In genomic region chr8:94172809-94173732, GRCm38 (mm10) we compare ENCODE assay signal across 9 mouse cellular contexts. TPM values are rescaled to one million over a fixed set of nuclear protein-coding genes. Genes with fewer than 3 reads are reported as not detected.
DNase-seq lines count a peak whose midpoint lies in the region; ATAC-seq and TF ChIP-seq lines count a peak whose summit lies in the region.
"Had no signal": no experiment of that assay in that cellular context is flagged by ENCODE, and none has a peak within 500 bp of the region (broad histone marks: within the 10 kb centered on the region; RNA-seq: fewer than 3 reads in every experiment).

No protein-coding gene starts in this region.

- peaks cover 89% of the 10 kb centered on the region for H3K27me3 ChIP-seq in heart, embryonic 12.5 days (replicated peaks)
- peaks cover 96% of the 10 kb centered on the region for H3K27me3 ChIP-seq in forebrain, embryonic 10.5 days (ENCODE audit: poor library complexity, severe bottlenecking)
- peaks cover 96% of the 10 kb centered on the region for H3K27me3 ChIP-seq in limb, embryonic 10.5 days (ENCODE audit: low read depth, poor library complexity, severe bottlenecking)
- H3K27me3 ChIP-seq in myocyte (ENCODE audit: control insufficient read depth, insufficient read depth, insufficient read length) = no peaks in the 10 kb centered on the region

- peak overlapping the region; percentile 67 for H3K9ac ChIP-seq in heart, embryonic 12.5 days
- H3K9ac ChIP-seq in ES-E14 (ENCODE audit: insufficient read depth, low read depth, low read length, poor library complexity, severe bottlenecking) = peak overlapping the region; percentile 85

- H3K36me3 ChIP-seq in heart, embryonic 12.5 days = no peaks in the 10 kb centered on the region
- H3K36me3 ChIP-seq in ES-E14 (ENCODE audit: control insufficient read depth, insufficient read depth, low read length, poor library complexity, severe bottlenecking) (no peaks in the 10 kb centered on the region; the same call in 1 of the 2 replicates), myocyte (ENCODE audit: control insufficient read depth, insufficient read depth) (no peaks in the 10 kb centered on the region)
- no peaks in the 10 kb centered on the region for H3K36me3 ChIP-seq in forebrain, embryonic 10.5 days (replicated peaks)
- no peaks in the 10 kb centered on the region for H3K36me3 ChIP-seq in limb, embryonic 10.5 days

- H3K4me2 ChIP-seq in heart, embryonic 12.5 days = peak overlapping the region; percentile 88
- H3K4me2 ChIP-seq in myocyte (ENCODE audit: low read depth) = peak overlapping the region; percentile 94

- H3K9me3 ChIP-seq in heart, embryonic 12.5 days (replicated peaks) = no peaks in the 10 kb centered on the region
- H3K9me3 ChIP-seq in ES-E14 (ENCODE audit: control insufficient read depth, insufficient read depth, low read depth, low read length) = no peaks in the 10 kb centered on the region
- H3K9me3 ChIP-seq in forebrain, embryonic 10.5 days = no peaks in the 10 kb centered on the region
- no peaks in the 10 kb centered on the region for H3K9me3 ChIP-seq in limb, embryonic 10.5 days (replicated peaks)

- no peak for DNase-seq in heart, postnatal 4 days
- DNase-seq in ES-E14 (ENCODE audit: low read depth, low spot score) = no peak
- DNase-seq in forebrain, embryonic 10.5 days (ENCODE audit: extremely low spot score, low spot score) = peak; percentile 61
- DNase-seq in limb, embryonic 10.5 days (ENCODE audit: low spot score) = peak; percentile 64

- H3K4me3 ChIP-seq in heart, embryonic 12.5 days = peak overlapping the region; percentile 61
- H3K4me3 ChIP-seq in ES-E14 (ENCODE audit: insufficient read depth in 1 of 2, low read depth in 1 of 2, low read length in 2 of 2, poor library complexity in 1 of 2, severe bottlenecking in 1 of 2) = peak overlapping the region; percentile 75 to 77
- peak overlapping the region; percentile 57 for H3K4me3 ChIP-seq in forebrain, embryonic 10.5 days
- H3K4me3 ChIP-seq in limb, embryonic 10.5 days = peak overlapping the region; percentile 51
- H3K4me3 ChIP-seq in myocyte = peak overlapping the region; percentile 77

- no peaks in the 10 kb centered on the region for H3K79me2 ChIP-seq in myocyte (ENCODE audit: control insufficient read depth, insufficient read depth)

- H3K4me1 ChIP-seq in heart, embryonic 12.5 days (replicated peaks) = peaks cover 14% of the 10 kb centered on the region
- peaks cover 0 to 15% of the 10 kb centered on the region in 2 experiments; a peak in 2 of 4 replicates for H3K4me1 ChIP-seq in ES-E14 (ENCODE audit: control insufficient read depth in 2 of 2, insufficient read depth in 2 of 2, low read length in 2 of 2, poor library complexity in 1 of 2)
- peaks cover 38% of the 10 kb centered on the region for H3K4me1 ChIP-seq in forebrain, embryonic 10.5 days
- peaks cover 24% of the 10 kb centered on the region for H3K4me1 ChIP-seq in limb, embryonic 10.5 days

- 3% methylated on average over 39 of the region's 39 CpGs for whole genome bisulfite sequencing in heart, embryonic 12.5 days
- WGBS in forebrain, embryonic 10.5 days = 1% methylated on average over 39 of the region's 39 CpGs
- WGBS in limb, embryonic 10.5 days = 3% methylated on average over 39 of the region's 39 CpGs

- peak; percentile 49 for TF ChIP-seq POLR2A in myocyte (IDR thresholded peaks at IDR 0.05; ENCODE audit: insufficient read length, low read depth)

- H3K27ac ChIP-seq in heart, embryonic 12.5 days (ENCODE audit: poor library complexity, severe bottlenecking) = no peak overlapping the region
- H3K27ac ChIP-seq in ES-E14 (ENCODE audit: insufficient read depth, low read depth, low read length, poor library complexity, severe bottlenecking) = peak overlapping the region; percentile 75
- peak overlapping the region; percentile 80 for H3K27ac ChIP-seq in forebrain, embryonic 10.5 days
- 0 out of 2 replicates have a peak overlapping the region, but pooled peaks have one; percentile 17 for H3K27ac ChIP-seq in limb, embryonic 10.5 days

- H3ac ChIP-seq in myocyte (ENCODE audit: control insufficient read depth, insufficient read length) = peak overlapping the region; percentile 41

- ATAC-seq in heart, embryonic 12.5 days (ENCODE audit: insufficient number of reproducible peaks, low FRiP score) = 0 out of 2 replicates have a peak, but pooled peaks have one; percentile 26
- ATAC-seq in erythroid progenitor cell, adult 5-6 weeks (replicated peaks; ENCODE audit: low FRiP score, poor library complexity, severe bottlenecking) = no peak
- no peak for ATAC-seq in monocyte, adult 5-6 weeks (replicated peaks; ENCODE audit: insufficient number of reproducible peaks, low FRiP score, low TSS enrichment, poor library complexity, severe bottlenecking)

- in situ Hi-C loops in ES-E14 (cut with MboI; ENCODE audit: low sequenced_read_pairs in 2 of 2, unreplicated experiment in 2 of 2) = no loop called here

TF ChIP-seq in ES-E14, 5 proteins besides CTCF, POLR2A, EP300 and RAD21:
- no peak for TF ChIP-seq MAFK (IDR thresholded peaks at IDR 0.05; ENCODE audit: insufficient read depth, low read depth, low read length)
- TF ChIP-seq HCFC1 (IDR thresholded peaks at IDR 0.05; ENCODE audit: borderline replicate concordance, insufficient read depth, low read length) = 0 out of 2 replicates have a peak, but pooled peaks have one; percentile 6
- TF ChIP-seq ZC3H11A (IDR thresholded peaks at IDR 0.05; ENCODE audit: borderline replicate concordance, low read depth, low read length) = no peak
- no peak for TF ChIP-seq CHD2 (IDR thresholded peaks at IDR 0.05; ENCODE audit: low read depth, low read length)

TF ChIP-seq in myocyte, 11 proteins besides CTCF, POLR2A, EP300 and RAD21 (continues in another document):
- TF ChIP-seq TCF12 (IDR thresholded peaks at IDR 0.05; ENCODE audit: insufficient read depth, poor library complexity, severe bottlenecking) = no peak
- peak; percentile 32 for TF ChIP-seq POLR2AphosphoS2 (IDR thresholded peaks at IDR 0.05; ENCODE audit: insufficient read length, low read depth)
- peak in 1 of 3 experiments; percentile 43 for TF ChIP-seq MYOG (IDR thresholded peaks at IDR 0.05; ENCODE audit: control insufficient read depth in 1 of 3, insufficient read depth in 1 of 3, insufficient read length in 2 of 3, low read depth in 2 of 3)
- TF ChIP-seq MAX (IDR thresholded peaks at IDR 0.05; ENCODE audit: low read depth) = no peak

RNA-seq across cellular contexts. Expression of gene Mt2, which starts 0.6 kb away (rescaled TPM):
- 23.6 and 39.2 TPM in 2 replicates for polyA plus RNA-seq in heart, embryonic 12.5 days (2016; fragmentation: Nextera tagmentation; extraction: Ambion mirVana)
- 10 to 100 TPM; 35.5 to 37.4 TPM for total RNA-seq in heart, postnatal 4 days (2021)
- total RNA-seq in ES-E14 (2012; rRNA removed) = 541 and 635 TPM in 2 replicates
- 55.1 and 68.7 TPM in 2 replicates for polyA plus RNA-seq in forebrain, embryonic 10.5 days (2016; fragmentation: Nextera tagmentation; extraction: Ambion mirVana)
- polyA plus RNA-seq in limb, embryonic 10.5 days (2016; fragmentation: Nextera tagmentation; extraction: Ambion mirVana) = 30.0 and 45.6 TPM in 2 replicates
- polyA plus RNA-seq in myocyte (2012; fragmentation: generic; extraction: Trizol) = 699 TPM
- total RNA-seq in erythroid progenitor cell, adult 5-6 weeks (2015; ENCODE audit: low replicate concordance) = 24.5 and 44.4 TPM in 2 replicates
- total RNA-seq in erythroid progenitor cell, adult 5-6 weeks (2017; ENCODE audit: low replicate concordance) = 11.6 TPM in 1 of 2 replicates, not detected in the other
- 3.1 TPM in 1 of 3 replicates, not detected in the others for total RNA-seq in monocyte, adult 5-6 weeks (2017)

RNA-seq across cellular contexts. Expression of gene Mt1, which starts 5.8 kb away (rescaled TPM):
- polyA plus RNA-seq in heart, embryonic 12.5 days (2016; fragmentation: Nextera tagmentation; extraction: Ambion mirVana) = 129 and 209 TPM in 2 replicates
- 100 to 1,000 TPM; 168 to 174 TPM for total RNA-seq in heart, postnatal 4 days (2021)
- 306 and 332 TPM in 2 replicates for total RNA-seq in ES-E14 (2012; rRNA removed)
- polyA plus RNA-seq in forebrain, embryonic 10.5 days (2016; fragmentation: Nextera tagmentation; extraction: Ambion mirVana) = 204 and 219 TPM in 2 replicates
- polyA plus RNA-seq in limb, embryonic 10.5 days (2016; fragmentation: Nextera tagmentation; extraction: Ambion mirVana) = 105 and 163 TPM in 2 replicates
- polyA plus RNA-seq in myocyte (2012; fragmentation: generic; extraction: Trizol) = 1,165 TPM
- 62.5 and 80.4 TPM in 2 replicates for total RNA-seq in erythroid progenitor cell, adult 5-6 weeks (2015; ENCODE audit: low replicate concordance)
- total RNA-seq in erythroid progenitor cell, adult 5-6 weeks (2017; ENCODE audit: low replicate concordance) = 18.0 and 24.4 TPM in 2 replicates
- 7.1 to 8.5 TPM (median 8.2 TPM) in 3 replicates for total RNA-seq in monocyte, adult 5-6 weeks (2017)

RNA-seq across cellular contexts. Expression of gene Mt3, which starts 20.7 kb away (rescaled TPM):
- polyA plus RNA-seq in heart, embryonic 12.5 days (2016; fragmentation: Nextera tagmentation; extraction: Ambion mirVana) = 24.7 and 25.0 TPM in 2 replicates
- total RNA-seq in heart, postnatal 4 days (2021) = 10 to 100 TPM; 26.7 to 28.1 TPM
- total RNA-seq in ES-E14 (2012; rRNA removed) = 2.1 and 6.6 TPM in 2 replicates
- polyA plus RNA-seq in forebrain, embryonic 10.5 days (2016; fragmentation: Nextera tagmentation; extraction: Ambion mirVana) = 20.7 and 21.5 TPM in 2 replicates
- 0.30 TPM in 1 of 2 replicates, not detected in the other for polyA plus RNA-seq in limb, embryonic 10.5 days (2016; fragmentation: Nextera tagmentation; extraction: Ambion mirVana)
- 0.32 TPM for polyA plus RNA-seq in myocyte (2012; fragmentation: generic; extraction: Trizol)
- not detected in 2 replicates for total RNA-seq in erythroid progenitor cell, adult 5-6 weeks (2015; ENCODE audit: low replicate concordance)
- total RNA-seq in erythroid progenitor cell, adult 5-6 weeks (2017; ENCODE audit: low replicate concordance) = not detected in 2 replicates
- not detected in 3 replicates for total RNA-seq in monocyte, adult 5-6 weeks (2017)

RNA-seq across cellular contexts. Expression of gene Mt4, which starts 36.1 kb away (rescaled TPM):
- polyA plus RNA-seq in heart, embryonic 12.5 days (2016; fragmentation: Nextera tagmentation; extraction: Ambion mirVana) = not detected in 2 replicates
- not detected for total RNA-seq in heart, postnatal 4 days (2021)
- 1.6 and 6.4 TPM in 2 replicates for total RNA-seq in ES-E14 (2012; rRNA removed)
- not detected in 2 replicates for polyA plus RNA-seq in forebrain, embryonic 10.5 days (2016; fragmentation: Nextera tagmentation; extraction: Ambion mirVana)
- not detected in 2 replicates for polyA plus RNA-seq in limb, embryonic 10.5 days (2016; fragmentation: Nextera tagmentation; extraction: Ambion mirVana)
- not detected for polyA plus RNA-seq in myocyte (2012; fragmentation: generic; extraction: Trizol)
- total RNA-seq in erythroid progenitor cell, adult 5-6 weeks (2015; ENCODE audit: low replicate concordance) = not detected in 2 replicates
- total RNA-seq in erythroid progenitor cell, adult 5-6 weeks (2017; ENCODE audit: low replicate concordance) = not detected in 2 replicates
- not detected in 3 replicates for total RNA-seq in monocyte, adult 5-6 weeks (2017)
- total RNA-seq: adrenal gland, postnatal 36 days had no signal

RNA-seq across cellular contexts. Expression of gene Nup93, which starts 41.3 kb away (rescaled TPM):
- 71.6 and 73.6 TPM in 2 replicates for polyA plus RNA-seq in heart, embryonic 12.5 days (2016; fragmentation: Nextera tagmentation; extraction: Ambion mirVana)
- 10 to 100 TPM; 45.1 to 52.7 TPM for total RNA-seq in heart, postnatal 4 days (2021)
- 82.8 and 92.5 TPM in 2 replicates for total RNA-seq in ES-E14 (2012; rRNA removed)
- 155 and 164 TPM in 2 replicates for polyA plus RNA-seq in forebrain, embryonic 10.5 days (2016; fragmentation: Nextera tagmentation; extraction: Ambion mirVana)
- 139 and 146 TPM in 2 replicates for polyA plus RNA-seq in limb, embryonic 10.5 days (2016; fragmentation: Nextera tagmentation; extraction: Ambion mirVana)
- polyA plus RNA-seq in myocyte (2012; fragmentation: generic; extraction: Trizol) = 38.1 TPM
- total RNA-seq in erythroid progenitor cell, adult 5-6 weeks (2015; ENCODE audit: low replicate concordance) = 21.8 and 22.7 TPM in 2 replicates
- total RNA-seq in erythroid progenitor cell, adult 5-6 weeks (2017; ENCODE audit: low replicate concordance) = 10.3 and 20.4 TPM in 2 replicates
- total RNA-seq in monocyte, adult 5-6 weeks (2017) = 11.8 to 21.1 TPM (median 12.5 TPM) in 3 replicates

Comparison
In these comparisons a context has a peak if more than half of its experiments do, and no peak if none do; other contexts are left out.
1. DNase-seq: peak in forebrain, embryonic 10.5 days (single experiment) and limb, embryonic 10.5 days (single experiment); none in heart, postnatal 4 days (single experiment) and ES-E14 (single experiment).
2. RNA of gene Mt2, which starts 0.6 kb away (total RNA-seq): 541 to 635 TPM in ES-E14; 11.6 to 44.4 TPM in erythroid progenitor cell, adult 5-6 weeks, 35.5 to 37.4 TPM in heart, postnatal 4 days and 3.1 TPM in monocyte, adult 5-6 weeks; every median in the first group is over 10 times any median in the second.
3. Peak in every context shown above with its lines, with median percentiles within 50 percentile points of each other: H3K4me3 ChIP-seq.